Mouse (Mus musculus) CD4-positive, CD25-positive, alpha-beta regulatory T cell (primary cell): Measurements from ENCODE around the gene Srp68. TPM values are rescaled to one million over a fixed set of nuclear protein-coding genes. Genes with fewer than 3 reads are reported as not detected.

Source experiments
- polyA plus RNA-seq: library from polyadenylated mRNA; unstranded; fragments of 100-300 nt; shearing (Covaris generic); gene quantifications from one replicate; pipeline ENCODE4 v1.2.1, GENCODE M21; 2017

Srp68 gene
- 74.3 TPM for polyA plus RNA-seq

GRCm38 (mm10) chr11:116274045-116274666 is at the start of gene Srp68:
TSS of gene Srp68 (minus strand) at chr11:116274217.

GRCm38 (mm10) chr11:116307019-116307725 is 33.2 kb upstream of the Srp68 start, which contains the start of gene Exoc7:
TSS of gene Exoc7 (minus strand) at chr11:116307233.

GRCm38 (mm10) chr11:116280751-116281663 is 7.0 kb upstream of the Srp68 start, which contains the start of gene Galr2:
TSS of gene Galr2 (plus strand) at chr11:116280939.

GRCm38 (mm10) chr11:116237742-116238395 is 36.1 kb downstream of the Srp68 start, which contains the start of gene Evpl:
TSS of gene Evpl (minus strand) at chr11:116238077.

GRCm38 (mm10) chr11:116198639-116199531 is 75.1 kb downstream of the Srp68 start, which contains the start of the genes Ten1 and Acox1:
TSS of gene Ten1 (plus strand) at chr11:116198855.
TSS of gene Acox1 (minus strand) at chr11:116199045.

Other genes starting within 250 kb of the Srp68 start
- 1,568 TPM for gene H3f3b, start 246.3 kb downstream of the Srp68 start, polyA plus RNA-seq
- 43.3 TPM for gene Unk, start 243.9 kb downstream of the Srp68 start, polyA plus RNA-seq
- gene Unc13d, start 196.3 kb downstream of the Srp68 start, polyA plus RNA-seq: 154 TPM
- 187 TPM for gene Wbp2, start 187.2 kb downstream of the Srp68 start, polyA plus RNA-seq
- 0.61 TPM for gene Trim47, start 147.0 kb downstream of the Srp68 start, polyA plus RNA-seq
- 16.6 TPM for gene Trim65, start 143.1 kb downstream of the Srp68 start, polyA plus RNA-seq
- gene Mrpl38, start 135.3 kb downstream of the Srp68 start, polyA plus RNA-seq: 72.0 TPM
- 11.1 TPM for gene Fbf1, start 106.1 kb downstream of the Srp68 start, polyA plus RNA-seq
- gene Ten1, start 75.4 kb downstream of the Srp68 start, polyA plus RNA-seq: 70.5 TPM
- gene Acox1, start 75.2 kb downstream of the Srp68 start, polyA plus RNA-seq: 15.6 TPM
- gene Evpl, start 36.1 kb downstream of the Srp68 start, polyA plus RNA-seq: 0.23 TPM
- not detected for gene Galr2, start 6.7 kb upstream of the Srp68 start, polyA plus RNA-seq
- 86.8 TPM for gene Exoc7, start 33.0 kb upstream of the Srp68 start, polyA plus RNA-seq
- gene Foxj1, start 61.2 kb upstream of the Srp68 start, polyA plus RNA-seq: not detected
- gene Rnf157, start 138.8 kb upstream of the Srp68 start, polyA plus RNA-seq: 3.7 TPM
- gene Ubald2, start 159.9 kb upstream of the Srp68 start, polyA plus RNA-seq: 71.2 TPM
- not detected for gene Qrich2, start 192.0 kb upstream of the Srp68 start, polyA plus RNA-seq
- 152 TPM for gene Prpsap1, start 220.0 kb upstream of the Srp68 start, polyA plus RNA-seq